Mouse (Mus musculus) stomach, postnatal 0 days (tissue): Measurements from ENCODE around the gene Pigm.

Experiments used
- CTCF ChIP-seq: IDR thresholded peaks from 2 replicates; pipeline ENCODE4 v1.5.1; 2016; ENCODE audit warnings: antibody characterized with exemption, low read depth, mild to moderate bottlenecking, moderate library complexity
- EP300 ChIP-seq: optimal IDR thresholded peaks from 2 replicates; pipeline ENCODE3; 2016; ENCODE audit warnings: antibody characterized with exemption

GRCm38 (mm10) chr1:172329131-172329530, 47.2 kb upstream of the Pigm start, which contains the start of gene Kcnj9:
- no peak for TF ChIP-seq CTCF
- no peak for TF ChIP-seq EP300
